Mouse (Mus musculus) heart, adult 11 months (tissue): Measurements from ENCODE around the gene Zfp27.

ENCODE experiments used
- DNase-seq: peaks from one replicate; pipeline ENCODE4 v3.0.0; 2022

Zfp27 gene

GRCm38 (mm10) chr7:29880916-29881315, 25.5 kb downstream of the Zfp27 start:
- DNase-seq = peak; percentile 29

DNA sequence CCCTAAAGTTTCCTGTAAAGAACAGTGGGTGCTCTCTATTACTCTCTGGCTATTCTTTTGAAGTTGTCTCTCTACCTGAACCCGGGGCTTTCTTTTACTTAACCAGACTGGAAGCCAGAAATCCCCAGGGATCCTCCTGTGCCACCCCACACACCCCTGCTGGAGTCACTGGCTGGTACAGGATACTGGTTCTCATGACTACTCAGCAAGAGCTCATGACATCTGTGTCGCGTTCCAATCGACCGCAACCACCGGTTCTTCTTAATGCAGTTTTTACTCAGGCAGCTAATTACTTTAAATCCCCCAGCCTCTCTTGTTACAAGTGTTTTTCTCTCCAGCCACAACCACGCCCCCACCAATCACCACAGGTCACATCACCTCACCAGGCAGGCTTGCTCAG, 26.3 kb downstream of the Zfp27 start:
- peak; percentile 30 for DNase-seq

- DNase-seq = peak; percentile 77
Observed at GRCm38 (mm10) chr7:29877561-29877960, 28.8 kb downstream of the Zfp27 start.

DNA sequence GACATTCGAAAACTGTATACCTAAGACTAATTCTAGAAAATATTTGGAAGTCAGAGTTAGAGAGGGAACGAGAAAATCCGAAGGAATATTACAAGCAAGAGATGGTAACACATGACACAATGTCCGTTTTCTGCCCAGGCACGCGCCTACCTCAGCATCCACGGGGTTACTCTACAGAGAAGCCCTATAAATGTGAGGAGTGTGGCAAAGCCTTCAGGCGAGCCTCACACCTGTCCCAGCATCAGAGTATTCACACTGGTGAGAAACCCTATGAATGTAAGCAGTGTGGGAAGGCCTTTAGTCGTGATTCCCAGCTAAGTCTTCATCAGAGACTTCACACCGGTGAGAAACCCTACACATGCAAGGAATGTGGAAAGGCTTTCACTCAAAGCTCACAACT, 32.1 kb downstream of the Zfp27 start:
- DNase-seq = peak; percentile 60

DNA sequence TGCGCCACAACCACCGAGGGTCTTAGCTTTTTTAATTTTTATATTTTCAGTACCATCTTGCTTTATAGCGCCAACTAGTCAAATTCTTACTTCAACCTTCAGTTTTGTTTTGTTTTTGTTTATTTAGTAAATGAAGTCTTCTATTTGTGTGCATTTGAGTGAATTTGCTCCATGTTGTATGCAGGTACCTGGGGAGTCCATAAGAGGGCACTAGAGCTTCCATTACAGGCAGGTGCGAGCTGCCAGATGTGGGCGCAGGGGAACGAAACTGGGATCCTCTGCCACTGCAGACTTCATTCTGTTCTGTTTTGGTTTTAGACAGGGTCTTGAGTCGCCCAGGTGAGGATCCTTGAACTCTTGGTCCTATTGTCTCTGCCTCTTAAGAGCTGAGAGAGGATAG, 44.7 kb downstream of the Zfp27 start:
- no peak for DNase-seq

DNA sequence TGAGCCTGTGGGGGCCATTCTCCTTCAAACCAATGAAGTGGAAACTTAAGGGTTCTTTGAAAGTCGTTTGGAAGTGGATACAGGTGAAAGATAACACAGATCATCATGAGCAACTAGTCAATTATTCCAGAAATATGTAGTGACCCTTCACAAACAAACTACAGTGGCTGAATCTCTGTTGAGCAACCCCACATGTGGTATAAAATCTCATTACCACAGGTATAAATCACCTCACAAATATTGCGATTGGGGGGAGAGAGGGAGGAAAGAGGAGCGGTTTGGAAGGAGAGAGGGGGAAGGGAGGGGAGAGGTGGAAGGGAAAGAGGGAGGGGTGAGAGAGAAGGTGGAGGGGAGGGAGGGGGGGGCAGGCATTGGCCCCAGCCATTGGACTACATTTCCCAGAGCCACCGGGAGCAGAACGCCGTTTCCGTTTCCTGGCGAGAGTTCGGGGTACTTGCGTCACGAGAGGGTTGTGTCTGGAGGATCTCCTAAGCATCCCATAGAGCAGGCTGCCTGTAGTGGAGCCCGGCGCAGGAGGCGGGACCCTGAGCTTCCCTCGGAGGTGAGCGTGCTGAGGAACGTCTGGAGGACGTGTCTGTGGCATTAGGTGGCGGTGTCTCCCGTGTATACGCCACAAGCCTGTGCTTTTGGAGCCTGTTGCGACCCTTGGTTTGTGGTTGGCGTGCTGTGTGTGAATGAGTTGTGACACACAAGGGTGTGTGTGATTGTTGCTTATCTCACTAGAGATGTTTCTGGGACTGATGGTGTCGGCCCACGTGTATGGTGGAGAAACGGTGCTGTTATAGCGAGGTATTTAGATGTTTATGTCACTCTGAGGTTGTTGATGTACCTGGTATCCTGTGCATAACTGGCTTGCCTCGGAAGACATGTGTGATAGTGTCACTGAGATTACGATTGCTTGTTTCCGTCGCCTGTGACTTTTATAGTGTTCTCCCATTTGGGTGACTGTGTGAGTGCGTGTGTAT, 46.5 kb downstream of the Zfp27 start, which contains the start of gene Zfp420:
Gene Zfp420 (plus strand): TSS at position 448 of the 986 bp plus-strand sequence.
- peak; percentile 99 for DNase-seq

DNA sequence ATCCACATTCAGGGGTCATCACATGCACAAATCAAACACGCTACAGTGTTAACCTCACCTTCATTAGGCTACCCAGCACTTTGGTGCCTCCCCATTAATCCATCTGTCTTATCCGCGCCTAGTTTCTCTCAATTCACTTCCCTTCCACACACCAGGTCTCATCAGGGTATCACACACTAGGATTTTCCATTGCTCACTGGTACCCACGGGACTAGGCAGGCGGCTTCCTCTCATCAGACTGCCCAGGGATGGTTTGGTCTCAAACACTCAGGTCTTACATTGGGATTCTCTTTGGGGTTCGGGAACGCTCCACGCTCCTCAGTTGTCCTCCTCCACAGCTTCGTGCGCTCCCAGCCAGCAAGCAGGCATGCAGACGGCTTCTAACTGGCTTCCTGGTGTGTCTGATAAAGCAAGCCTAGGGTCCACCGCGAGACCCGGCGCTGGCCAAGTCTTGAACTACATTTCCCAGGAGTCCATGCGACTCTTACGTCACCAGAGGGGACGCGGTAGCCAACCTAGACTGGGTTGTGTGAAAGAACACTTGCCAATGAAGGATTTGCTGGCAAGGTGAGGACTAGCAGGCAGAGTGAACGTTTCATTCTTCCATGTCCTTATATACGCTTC, 53.0 kb downstream of the Zfp27 start, which contains the start of gene Zfp940:
Gene Zfp940 (minus strand): TSS at position 451 of the 624 bp plus-strand sequence.
- peak; percentile 98 for DNase-seq

DNA sequence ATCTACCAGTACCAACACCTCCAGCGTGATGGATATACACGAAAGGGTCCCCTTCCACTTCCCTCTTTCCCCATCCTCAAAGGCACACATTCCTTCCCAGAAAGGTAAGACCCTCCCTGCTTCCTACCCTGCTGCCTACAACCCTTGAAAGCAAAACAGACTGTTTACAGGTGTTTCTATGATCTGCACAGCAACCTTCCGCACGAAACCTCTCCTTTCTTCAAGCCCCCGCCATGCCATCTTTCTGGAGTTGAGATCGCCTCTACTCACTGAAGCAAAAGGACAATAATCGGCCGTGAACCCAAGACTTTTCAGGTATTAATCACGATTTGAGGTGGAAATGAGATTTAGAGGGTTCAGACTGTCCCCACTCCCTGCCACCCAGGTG, 53.5 kb downstream of the Zfp27 start:
- DNase-seq = peak; percentile 58

- DNase-seq = no peak
Observed at GRCm38 (mm10) chr7:29844616-29845015, 61.8 kb downstream of the Zfp27 start.
